Mouse (Mus musculus): ENCODE measurements around the gene Pf4.

GRCm38 (mm10) chr5:90731480-90731879 lies 40.8 kb upstream of the Pf4 start:
- no peak for TF ChIP-seq POLR2A (IDR thresholded peaks at IDR 0.05; ENCODE audit: control insufficient read depth, low read depth, low read length)
- no peak for TF ChIP-seq CTCF (IDR thresholded peaks at IDR 0.05; ENCODE audit: control insufficient read depth, insufficient read depth, insufficient replicate concordance, low read depth, low read length)

Data from testis, adult 2 months (tissue).